In genomic region chr11:67774379-67774778, GRCm38 (mm10) we compare ENCODE assay signal across 34 mouse cellular contexts. TPM values are rescaled to one million over a fixed set of nuclear protein-coding genes. Genes with fewer than 3 reads are reported as not detected.
"Had no signal": no experiment of that assay in that cellular context is flagged by ENCODE, and none has a peak within 500 bp of the region (broad histone marks: within the 10 kb centered on the region; RNA-seq: fewer than 3 reads in every experiment).

TSS of gene Gsg1l2 (plus strand) at chr11:67774608.

- DNase-seq: kidney, adult 8-10 months; kidney, postnatal 10 days; kidney, postnatal 36 days; layer of hippocampus, postnatal 36 days; liver; lung, adult 2 months; lung, postnatal 14 days; lung, postnatal 4 days; right cerebral cortex, adult 18-20 months; right cerebral cortex, postnatal 14 days; right cerebral cortex, postnatal 4 days; thymus, adult 2 months; thymus, postnatal 14 days; thymus, postnatal 4 days had no signal

- ATAC-seq: liver, embryonic 12.5 days; midbrain, embryonic 15.5 days had no signal

- H3K9me3 ChIP-seq: kidney, embryonic 15.5 days; limb, embryonic 10.5 days; limb, embryonic 13.5 days; liver, embryonic 12.5 days; liver, embryonic 15.5 days; midbrain, embryonic 12.5 days; midbrain, embryonic 15.5 days; neural tube, embryonic 13.5 days had no signal

- H3K4me2 ChIP-seq: kidney, embryonic 15.5 days; limb, embryonic 13.5 days; liver, embryonic 12.5 days; liver, embryonic 15.5 days; midbrain, embryonic 12.5 days; midbrain, embryonic 15.5 days; neural tube, embryonic 13.5 days had no signal

- H3K4me1 ChIP-seq: kidney, embryonic 15.5 days; limb, embryonic 10.5 days; liver, embryonic 12.5 days; liver, embryonic 15.5 days; midbrain, embryonic 12.5 days; midbrain, embryonic 15.5 days had no signal

- H3K4me3 ChIP-seq: kidney, embryonic 15.5 days; limb, embryonic 10.5 days; limb, embryonic 13.5 days; liver, embryonic 12.5 days; liver, embryonic 15.5 days; midbrain, embryonic 12.5 days; midbrain, embryonic 15.5 days; myocyte; neural tube, embryonic 13.5 days had no signal

- H3K36me3 ChIP-seq: kidney, embryonic 15.5 days; limb, embryonic 10.5 days; limb, embryonic 13.5 days; liver, embryonic 12.5 days; liver, embryonic 15.5 days; midbrain, embryonic 12.5 days; midbrain, embryonic 15.5 days; neural tube, embryonic 13.5 days had no signal

- H3K27me3 ChIP-seq: kidney, embryonic 15.5 days; limb, embryonic 13.5 days; liver, embryonic 15.5 days; midbrain, embryonic 12.5 days; midbrain, embryonic 15.5 days; neural tube, embryonic 13.5 days had no signal

- H3K9ac ChIP-seq: kidney, embryonic 15.5 days; limb, embryonic 13.5 days; liver, embryonic 12.5 days; liver, embryonic 15.5 days; midbrain, embryonic 12.5 days; midbrain, embryonic 15.5 days; neural tube, embryonic 13.5 days had no signal

- H3K27ac ChIP-seq: kidney, embryonic 15.5 days; limb, embryonic 10.5 days; limb, embryonic 13.5 days; liver, embryonic 12.5 days; liver, embryonic 15.5 days; midbrain, embryonic 12.5 days; midbrain, embryonic 15.5 days; neural tube, embryonic 13.5 days; stomach, postnatal 0 days had no signal

RNA-seq across cellular contexts. Expression of gene Gsg1l2, which starts in this region (rescaled TPM):
- total RNA-seq: layer of hippocampus, adult 8-10 months; layer of hippocampus, postnatal 10 days; layer of hippocampus, postnatal 36 days; left cerebral cortex, adult 8-10 months; left cerebral cortex, postnatal 14 days; megakaryocyte progenitor cell, adult 5-6 weeks; megakaryocyte-erythroid progenitor cell, adult 5-6 weeks; monocyte, adult 5-6 weeks; neutrophil, adult 5-6 weeks had no signal
- polyA plus RNA-seq: kidney, embryonic 15.5 days; limb, embryonic 10.5 days; limb, embryonic 13.5 days; liver, embryonic 12.5 days; liver, embryonic 15.5 days; lung, adult 2 months; lung, embryonic 16.5 days; midbrain, embryonic 12.5 days; midbrain, embryonic 15.5 days; myocyte; neural tube, embryonic 13.5 days; stomach, embryonic 14.5 days; stomach, postnatal 0 days; thymus, adult 2 months had no signal
